Mouse (Mus musculus) hindbrain, embryonic 14.5 days (tissue): ENCODE measurements around the gene Nfkbie. TPM values are rescaled to one million over a fixed set of nuclear protein-coding genes. Genes with fewer than 3 reads are reported as not detected.

Experiments used
- ATAC-seq: fragments of 200-750 bp; cut with Nextera tagmentation; 2 replicates; pipeline ENCODE4 v1.8.0; 2017; ENCODE audit warnings: moderate number of reproducible peaks, mild to moderate bottlenecking, moderate TSS enrichment, moderate library complexity; ENCODE audit not compliant: low FRiP score
- DNase-seq: peaks from one replicate; pipeline ENCODE4 v3.0.0-alpha.2; 2015; ENCODE audit warnings: low spot score
- H3K27ac ChIP-seq: fragments of 300-500 bp; sonication (generic); 2 replicates; pipeline ENCODE4 v1.5.1; 2014; ENCODE audit warnings: mild to moderate bottlenecking, moderate library complexity
- H3K27me3 ChIP-seq: fragments of 300-500 bp; sonication (generic); 2 replicates; pipeline ENCODE4 v1.6.1; 2014; ENCODE audit warnings: mild to moderate bottlenecking, low read length, mixed read lengths; ENCODE audit not compliant: control insufficient read depth, insufficient read depth
- H3K36me3 ChIP-seq: fragments of 300-500 bp; sonication (generic); replicated peaks from 2 replicates; pipeline ENCODE4 v1.6.1; 2014; ENCODE audit not compliant: control insufficient read depth, insufficient read depth
- H3K4me1 ChIP-seq: fragments of 300-500 bp; sonication (generic); replicated peaks from 2 replicates; pipeline ENCODE4 v1.6.1; 2014; ENCODE audit warnings: antibody characterized with exemption, low read length, mixed read lengths; ENCODE audit not compliant: control insufficient read depth, insufficient read depth
- H3K4me2 ChIP-seq: fragments of 300-500 bp; sonication (generic); replicated peaks from 2 replicates; pipeline ENCODE4 v1.6.1; 2014; ENCODE audit warnings: mild to moderate bottlenecking, moderate library complexity
- H3K4me3 ChIP-seq: fragments of 300-500 bp; sonication (generic); replicated peaks from 2 replicates; pipeline ENCODE4 v1.5.1; 2014; ENCODE audit warnings: mild to moderate bottlenecking, low read length
- H3K9ac ChIP-seq: fragments of 300-500 bp; sonication (generic); 2 replicates; pipeline ENCODE4 v1.6.1; 2014
- H3K9me3 ChIP-seq: fragments of 300-500 bp; sonication (generic); 2 replicates; pipeline ENCODE4 v1.6.1; 2016; ENCODE audit warnings: low read length; ENCODE audit not compliant: control insufficient read depth
- WGBS: fragments of 180-500 bp; shearing (Covaris S2); extraction: QIAGEN DNeasy Blood & Tissue Kit; methylation state at CpG from one replicate; pipeline ENCODE4 v1.1.7; 2014; 5-methylcytosine and 5-hydroxymethylcytosine counted together
- polyA plus RNA-seq: library from polyadenylated mRNA; unstranded; fragments of >200 nt; fragmentation: Nextera tagmentation; extraction: Ambion mirVana; gene quantifications from 2 replicates; pipeline ENCODE4 v1.2.1, GENCODE M21; 2014

Nfkbie gene
- polyA plus RNA-seq, 1 experiment from 2014 or later = 4.3 TPM

- no peak overlapping the region for H3K4me2 ChIP-seq
- ATAC-seq (no peak), DNase-seq (no peak)
- peaks cover 34% of the 10 kb centered on the region for H3K27me3 ChIP-seq
- H3K9me3 ChIP-seq = no peaks in the 10 kb centered on the region
- H3K27ac ChIP-seq = no peak overlapping the region
- no peaks in the 10 kb centered on the region for H3K36me3 ChIP-seq
- H3K4me3 ChIP-seq = no peak overlapping the region
- WGBS = 66% methylated on average over 4 of the region's 4 CpGs
- H3K9ac ChIP-seq = no peak overlapping the region
- no peaks in the 10 kb centered on the region; the same call in 1 of the 2 replicates for H3K4me1 ChIP-seq
Observed at GRCm38 (mm10) chr17:45538394-45538793, 17.1 kb upstream of the Nfkbie start.

GRCm38 (mm10) chr17:45539664-45540063 is 15.8 kb upstream of the Nfkbie start:
- H3K27me3 ChIP-seq = peaks cover 37% of the 10 kb centered on the region
- WGBS = 82% methylated on average over 21 of the region's 21 CpGs

GRCm38 (mm10) chr17:45542129-45542528 is 13.4 kb upstream of the Nfkbie start:
- no peak for DNase-seq
- no peak overlapping the region for H3K4me2 ChIP-seq
- H3K9ac ChIP-seq = no peak overlapping the region
- H3K36me3 ChIP-seq = peaks cover 31% of the 10 kb centered on the region
- no peak overlapping the region for H3K27ac ChIP-seq
- H3K4me3 ChIP-seq = no peak overlapping the region
- ATAC-seq = no peak
- peaks cover 46% of the 10 kb centered on the region for H3K27me3 ChIP-seq
- peaks cover 25% of the 10 kb centered on the region for H3K4me1 ChIP-seq
- H3K9me3 ChIP-seq = no peaks in the 10 kb centered on the region
- WGBS = 41% methylated on average over 6 of the region's 6 CpGs

More at GRCm38 (mm10) chr17:45539664-45540063, 15.8 kb upstream of the Nfkbie start:
- ATAC-seq = no peak
- H3K9ac ChIP-seq = no peak overlapping the region
- H3K27ac ChIP-seq = no peak overlapping the region
- H3K9me3 ChIP-seq = no peaks in the 10 kb centered on the region
- H3K4me2 ChIP-seq = no peak overlapping the region
- H3K4me1 ChIP-seq = peaks cover 10% of the 10 kb centered on the region
- no peak for DNase-seq
- H3K4me3 ChIP-seq = no peak overlapping the region
- peaks cover 7% of the 10 kb centered on the region for H3K36me3 ChIP-seq

- 82% methylated on average over 2 of the region's 2 CpGs for WGBS
- H3K27me3 ChIP-seq = peaks cover 44% of the 10 kb centered on the region
- no peak overlapping the region for H3K27ac ChIP-seq
- DNase-seq (no peak), ATAC-seq (no peak)
- no peak overlapping the region for H3K4me3 ChIP-seq
- no peak overlapping the region for H3K4me2 ChIP-seq
- no peak overlapping the region for H3K9ac ChIP-seq
- H3K36me3 ChIP-seq = peaks cover 31% of the 10 kb centered on the region
- H3K9me3 ChIP-seq = no peaks in the 10 kb centered on the region
- peaks cover 25% of the 10 kb centered on the region for H3K4me1 ChIP-seq
Observed at GRCm38 (mm10) chr17:45542705-45543104, 12.8 kb upstream of the Nfkbie start.

GRCm38 (mm10) chr17:45543115-45543514 is 12.4 kb upstream of the Nfkbie start:
- ATAC-seq (no peak), DNase-seq (no peak)
- WGBS = 50% methylated on average over 1 of the region's 1 CpGs
- H3K4me2 ChIP-seq = no peak overlapping the region
- no peak overlapping the region for H3K9ac ChIP-seq
- H3K4me3 ChIP-seq = no peak overlapping the region
- no peaks in the 10 kb centered on the region for H3K9me3 ChIP-seq
- H3K36me3 ChIP-seq = peaks cover 31% of the 10 kb centered on the region
- peaks cover 41% of the 10 kb centered on the region for H3K27me3 ChIP-seq
- H3K27ac ChIP-seq = no peak overlapping the region
- peaks cover 27% of the 10 kb centered on the region for H3K4me1 ChIP-seq

GRCm38 (mm10) chr17:45544001-45544872 is 11.3 kb upstream of the Nfkbie start:
- Histone ChIP-seq H3K36me3 (peaks cover 31% of the 10 kb centered on the region), H3K4me1 (peaks cover 32% of the 10 kb centered on the region), H3K9me3 (no peaks in the 10 kb centered on the region), H3K27ac (no peak overlapping the region), H3K9ac (no peak overlapping the region), H3K27me3 (peaks cover 36% of the 10 kb centered on the region), H3K4me3 (no peak overlapping the region), H3K4me2 (peak overlapping the region; percentile 32)
- DNase-seq (no peak), ATAC-seq (no peak)
- WGBS = 10% methylated on average over 24 of the region's 24 CpGs

GRCm38 (mm10) chr17:45544873-45545277 is 10.6 kb upstream of the Nfkbie start:
- DNase-seq (no peak), ATAC-seq (no peak)
- 6% methylated on average over 42 of the region's 46 CpGs for WGBS
- Histone ChIP-seq H3K4me3 (peak overlapping the region; percentile 8; the same call in 1 of the 2 replicates), H3K4me1 (peaks cover 32% of the 10 kb centered on the region), H3K27ac (no peak overlapping the region), H3K9ac (0 out of 2 replicates have a peak overlapping the region, but pooled peaks have one; percentile 24), H3K27me3 (peaks cover 36% of the 10 kb centered on the region), H3K36me3 (peaks cover 31% of the 10 kb centered on the region), H3K4me2 (peak overlapping the region; percentile 32), H3K9me3 (no peaks in the 10 kb centered on the region)

GRCm38 (mm10) chr17:45545278-45545961 is 10.1 kb upstream of the Nfkbie start:
- H3K27ac ChIP-seq = no peak overlapping the region
- 8% methylated on average over 74 of the region's 74 CpGs for WGBS
- peaks cover 35% of the 10 kb centered on the region for H3K4me1 ChIP-seq
- no peak overlapping the region; the same call in 1 of the 2 replicates for H3K9ac ChIP-seq
- DNase-seq (no peak), ATAC-seq (no peak)
- peak overlapping the region; percentile 32 for H3K4me2 ChIP-seq
- peak overlapping the region; percentile 8 for H3K4me3 ChIP-seq
- peaks cover 31% of the 10 kb centered on the region for H3K36me3 ChIP-seq
- no peaks in the 10 kb centered on the region for H3K9me3 ChIP-seq
- peaks cover 36% of the 10 kb centered on the region for H3K27me3 ChIP-seq

- ATAC-seq (no peak), DNase-seq (no peak)
- no peak overlapping the region for H3K9ac ChIP-seq
- peaks cover 35% of the 10 kb centered on the region for H3K27me3 ChIP-seq
- peak overlapping the region; percentile 11; the same call in 1 of the 2 replicates for H3K4me2 ChIP-seq
- H3K36me3 ChIP-seq = peaks cover 31% of the 10 kb centered on the region
- no peak overlapping the region for H3K27ac ChIP-seq
- H3K9me3 ChIP-seq = no peaks in the 10 kb centered on the region
- 76% methylated on average over 16 of the region's 16 CpGs for WGBS
- 0 out of 2 replicates have a peak overlapping the region, but pooled peaks have one; percentile 2 for H3K4me3 ChIP-seq
- peaks cover 39% of the 10 kb centered on the region for H3K4me1 ChIP-seq
Observed at GRCm38 (mm10) chr17:45546941-45547340, 8.6 kb upstream of the Nfkbie start.
